Mouse (Mus musculus): ENCODE results near the gene 1700001C19Rik.

- TF ChIP-seq POLR2A (IDR thresholded peaks at IDR 0.05; ENCODE audit: extremely low read depth, insufficient read depth, low read length), result no peak
- TF ChIP-seq CTCF (IDR thresholded peaks at IDR 0.05; ENCODE audit: low read depth, low read length), result no peak
Measured at GRCm38 (mm10) chr17:47459341-47459919, 22.3 kb upstream of the 1700001C19Rik start.
